14 mouse cellular contexts compared by ENCODE assay signal in genomic region chr4:97615031-97615430, GRCm38 (mm10).
"Had no signal": no experiment of that assay in that cellular context is flagged by ENCODE, and none has a peak within 500 bp of the region (broad histone marks: within the 10 kb centered on the region; RNA-seq: fewer than 3 reads in every experiment).

No protein-coding gene starts in this region.

- H3K9ac ChIP-seq: hindbrain, embryonic 14.5 days; limb, embryonic 12.5 days; midbrain, embryonic 15.5 days; neural tube, embryonic 12.5 days had no signal

- DNase-seq: kidney, adult 18-20 months; kidney, postnatal 36 days; lung, adult 18-20 months; lung, postnatal 4 days; right cerebral cortex, postnatal 14 days; thymus, postnatal 36 days had no signal

- H3K9me3 ChIP-seq: limb, embryonic 12.5 days; midbrain, embryonic 15.5 days; neural tube, embryonic 12.5 days had no signal

- H3K4me3 ChIP-seq: layer of hippocampus, adult 2 months; limb, embryonic 12.5 days; megakaryocyte, embryonic 14.5 days; midbrain, embryonic 15.5 days; neural tube, embryonic 12.5 days had no signal

- H3K4me2 ChIP-seq: hindbrain, embryonic 14.5 days; limb, embryonic 12.5 days; midbrain, embryonic 11.5 days; midbrain, embryonic 15.5 days; neural tube, embryonic 12.5 days had no signal

- H3K27me3 ChIP-seq: midbrain, embryonic 15.5 days; neural tube, embryonic 12.5 days had no signal

- H3K27ac ChIP-seq: hindbrain, embryonic 14.5 days; kidney, postnatal 0 days; layer of hippocampus, adult 2 months; limb, embryonic 12.5 days; midbrain, embryonic 15.5 days; neural tube, embryonic 12.5 days had no signal

- ATAC-seq: midbrain, embryonic 15.5 days had no signal

- H3K36me3 ChIP-seq: limb, embryonic 12.5 days; midbrain, embryonic 15.5 days; neural tube, embryonic 12.5 days had no signal
